Mouse (Mus musculus) hindbrain, embryonic 13.5 days (tissue): ENCODE measurements around the gene Manbal. TPM values are rescaled to one million over a fixed set of nuclear protein-coding genes. Genes with fewer than 3 reads are reported as not detected.

Source experiments
- ATAC-seq: fragments of 200-750 bp; cut with Nextera tagmentation; 2 replicates; pipeline ENCODE4 v1.8.0; 2017; ENCODE audit warnings: moderate TSS enrichment; ENCODE audit not compliant: low FRiP score
- H3K27ac ChIP-seq: fragments of 300-500 bp; sonication (generic); 2 replicates; pipeline ENCODE4 v1.5.1; 2015; ENCODE audit warnings: inconsistent platforms, mild to moderate bottlenecking, moderate library complexity
- H3K27me3 ChIP-seq: fragments of 300-500 bp; sonication (generic); 2 replicates; pipeline ENCODE4 v1.6.1; 2015; ENCODE audit warnings: mild to moderate bottlenecking, inconsistent platforms
- H3K36me3 ChIP-seq: fragments of 300-500 bp; sonication (generic); 2 replicates; pipeline ENCODE4 v1.6.1; 2015; ENCODE audit warnings: mild to moderate bottlenecking, inconsistent platforms
- H3K4me1 ChIP-seq: fragments of 300-500 bp; sonication (generic); replicated peaks from 2 replicates; pipeline ENCODE4 v1.6.1; 2015; ENCODE audit warnings: inconsistent platforms
- H3K4me2 ChIP-seq: fragments of 300-500 bp; sonication (generic); 2 replicates; pipeline ENCODE4 v1.6.1; 2015; ENCODE audit warnings: inconsistent platforms, mild to moderate bottlenecking, moderate library complexity
- H3K4me3 ChIP-seq: fragments of 300-500 bp; sonication (generic); 2 replicates; pipeline ENCODE4 v1.5.1; 2015; ENCODE audit warnings: mild to moderate bottlenecking, inconsistent platforms
- H3K9ac ChIP-seq: fragments of 300-500 bp; sonication (generic); 2 replicates; pipeline ENCODE4 v1.6.1; 2015; ENCODE audit warnings: mild to moderate bottlenecking, inconsistent platforms
- H3K9me3 ChIP-seq: fragments of 300-500 bp; sonication (generic); 2 replicates; pipeline ENCODE4 v1.6.1; 2016; ENCODE audit warnings: inconsistent platforms
- whole genome bisulfite sequencing: fragments of 180-500 bp; shearing (Covaris S2); methylation state at CpG from one replicate; pipeline ENCODE4 v1.1.7; 2015; 5-methylcytosine and 5-hydroxymethylcytosine counted together
- polyA plus RNA-seq: library from polyadenylated mRNA; unstranded; fragments of >200 nt; fragmentation: Nextera tagmentation; extraction: Ambion mirVana; gene quantifications from 2 replicates; pipeline ENCODE4 v1.2.1, GENCODE M21; 2015

The Manbal gene
- polyA plus RNA-seq, 1 experiment from 2014 or later = 91.7 TPM

GRCm38 (mm10) chr2:157420404-157420803 lies 53.0 kb downstream of the Manbal start:
- Histone ChIP-seq H3K4me3 (no peak overlapping the region), H3K4me2 (no peak overlapping the region), H3K9me3 (no peaks in the 10 kb centered on the region), H3K4me1 (peaks cover 43% of the 10 kb centered on the region), H3K36me3 (no peaks in the 10 kb centered on the region), H3K27ac (no peak overlapping the region), H3K27me3 (no peaks in the 10 kb centered on the region), H3K9ac (no peak overlapping the region)
- WGBS = 75% methylated on average over 4 of the region's 4 CpGs
- no peak for ATAC-seq

DNA sequence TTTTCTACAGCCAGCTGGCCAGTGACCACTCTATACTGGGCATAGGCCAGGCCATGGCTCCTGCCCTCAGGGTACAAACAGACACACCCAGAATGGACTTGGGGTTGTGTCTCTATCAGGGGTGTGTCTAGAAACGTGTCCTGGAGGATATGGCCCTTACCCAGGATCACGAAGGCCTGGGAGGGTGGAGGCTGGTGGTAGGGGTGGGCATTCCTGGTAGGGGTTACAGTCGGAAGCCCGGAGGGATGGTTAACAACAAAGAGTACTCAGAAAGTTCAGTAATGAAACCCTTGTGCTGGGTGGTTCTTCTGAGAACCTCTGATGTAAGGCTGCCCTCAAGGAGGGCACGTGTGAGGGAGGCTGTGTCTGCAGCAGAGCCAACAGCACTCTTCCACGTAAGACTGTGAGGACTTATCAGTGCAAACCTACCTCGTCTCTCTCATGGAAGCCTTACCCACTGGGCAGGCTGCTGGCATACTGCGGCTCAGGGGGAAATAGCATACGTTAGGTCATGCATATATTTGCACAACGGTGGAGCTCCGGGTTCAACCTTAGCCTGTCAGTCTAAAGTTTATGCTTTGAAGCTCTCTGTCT lies 54.8 kb downstream of the Manbal start:
- 77% methylated on average over 11 of the region's 11 CpGs for WGBS
- Histone ChIP-seq H3K27me3 (no peaks in the 10 kb centered on the region), H3K4me1 (peaks cover 56% of the 10 kb centered on the region), H3K9me3 (no peaks in the 10 kb centered on the region), H3K36me3 (no peaks in the 10 kb centered on the region; the same call in 1 of the 2 replicates), H3K9ac (no peak overlapping the region), H3K27ac (0 out of 2 replicates have a peak overlapping the region, but pooled peaks have one; percentile 18), H3K4me2 (no peak overlapping the region), H3K4me3 (no peak overlapping the region)
- no peak for ATAC-seq

- Histone ChIP-seq H3K4me1 (peaks cover 62% of the 10 kb centered on the region), H3K4me3 (peak overlapping the region; percentile 87)
- no peak for ATAC-seq
Measured at GRCm38 (mm10) chr2:157422854-157423705, 55.7 kb downstream of the Manbal start.

DNA sequence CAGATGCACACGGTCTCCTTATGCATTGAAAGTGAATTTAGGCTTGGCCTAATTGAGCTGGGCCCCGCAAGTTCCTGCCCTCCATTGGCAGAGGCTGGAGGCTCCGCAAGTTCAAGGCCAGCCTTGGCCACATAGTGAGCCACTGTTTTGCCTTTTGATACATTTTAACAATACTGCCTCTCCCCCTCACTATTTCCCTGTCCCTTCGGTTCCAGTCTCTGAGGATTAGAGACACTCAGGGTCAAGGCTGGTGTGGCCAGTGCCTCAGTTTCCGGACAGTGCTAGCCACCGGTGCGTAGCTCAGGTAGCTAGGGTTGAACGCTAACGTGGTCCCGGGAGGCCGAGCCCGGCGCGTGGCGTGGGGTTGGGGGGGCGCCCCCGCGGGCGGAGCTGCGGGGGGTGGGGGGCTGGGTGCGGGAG lies 56.3 kb downstream of the Manbal start:
- H3K4me1 ChIP-seq = peaks cover 62% of the 10 kb centered on the region
- H3K4me3 ChIP-seq = peak overlapping the region; percentile 87
- 6% methylated on average over 21 of the region's 21 CpGs for WGBS
- no peaks in the 10 kb centered on the region for H3K27me3 ChIP-seq
- H3K27ac ChIP-seq = peak overlapping the region; percentile 95
- H3K9me3 ChIP-seq = no peaks in the 10 kb centered on the region
- ATAC-seq = no peak
- H3K9ac ChIP-seq = peak overlapping the region; percentile 99
- H3K4me2 ChIP-seq = peak overlapping the region; percentile 86
- H3K36me3 ChIP-seq = peaks cover 14% of the 10 kb centered on the region

More at GRCm38 (mm10) chr2:157422854-157423705, 55.7 kb downstream of the Manbal start:
- WGBS = 48% methylated on average over 11 of the region's 11 CpGs
- no peaks in the 10 kb centered on the region for H3K9me3 ChIP-seq
- peak overlapping the region; percentile 86 for H3K4me2 ChIP-seq
- H3K9ac ChIP-seq = peak overlapping the region; percentile 99
- H3K27ac ChIP-seq = peak overlapping the region; percentile 95
- peaks cover 8% of the 10 kb centered on the region for H3K36me3 ChIP-seq
- H3K27me3 ChIP-seq = no peaks in the 10 kb centered on the region

- Histone ChIP-seq H3K27ac (peak overlapping the region; percentile 95), H3K4me2 (peak overlapping the region; percentile 86), H3K27me3 (no peaks in the 10 kb centered on the region), H3K4me3 (peak overlapping the region; percentile 87), H3K9me3 (no peaks in the 10 kb centered on the region), H3K9ac (peak overlapping the region; percentile 99), H3K36me3 (peaks cover 15% of the 10 kb centered on the region), H3K4me1 (peaks cover 65% of the 10 kb centered on the region)
- under 1% methylated on average over 53 of the region's 98 CpGs for WGBS
- ATAC-seq = no peak
Measured at GRCm38 (mm10) chr2:157424126-157424903, 56.9 kb downstream of the Manbal start.

- 72% methylated on average over 16 of the region's 16 CpGs for WGBS
- H3K27ac ChIP-seq = peak overlapping the region; percentile 95
- peak overlapping the region; percentile 86 for H3K4me2 ChIP-seq
- no peak for ATAC-seq
- H3K27me3 ChIP-seq = no peaks in the 10 kb centered on the region
- peaks cover 17% of the 10 kb centered on the region for H3K36me3 ChIP-seq
- no peaks in the 10 kb centered on the region for H3K9me3 ChIP-seq
- H3K9ac ChIP-seq = peak overlapping the region; percentile 99
- H3K4me3 ChIP-seq = peak overlapping the region; percentile 87
- H3K4me1 ChIP-seq = peaks cover 72% of the 10 kb centered on the region
Measured at GRCm38 (mm10) chr2:157424904-157425642, 57.7 kb downstream of the Manbal start.

- Histone ChIP-seq H3K9me3 (no peaks in the 10 kb centered on the region), H3K4me3 (peak overlapping the region; percentile 87), H3K27me3 (no peaks in the 10 kb centered on the region), H3K9ac (peak overlapping the region; percentile 99), H3K4me1 (peaks cover 78% of the 10 kb centered on the region), H3K36me3 (peaks cover 23% of the 10 kb centered on the region), H3K4me2 (peak overlapping the region; percentile 86), H3K27ac (peak overlapping the region; percentile 95)
- WGBS = 70% methylated on average over 6 of the region's 6 CpGs
- ATAC-seq = 0 out of 2 replicates have a peak, but pooled peaks have one; percentile 19
Measured at GRCm38 (mm10) chr2:157425643-157425988, 58.2 kb downstream of the Manbal start.

- WGBS = 74% methylated on average over 6 of the region's 6 CpGs
- no peaks in the 10 kb centered on the region for H3K9me3 ChIP-seq
- peak overlapping the region; percentile 87; the same call in 1 of the 2 replicates for H3K4me3 ChIP-seq
- ATAC-seq = no peak
- peak overlapping the region; percentile 53 for H3K9ac ChIP-seq
- H3K27me3 ChIP-seq = no peaks in the 10 kb centered on the region
- peak overlapping the region; percentile 30 for H3K27ac ChIP-seq
- H3K4me1 ChIP-seq = peaks cover 83% of the 10 kb centered on the region
- H3K4me2 ChIP-seq = peak overlapping the region; percentile 86
- H3K36me3 ChIP-seq = peaks cover 25% of the 10 kb centered on the region
Measured at GRCm38 (mm10) chr2:157426171-157426570, 58.8 kb downstream of the Manbal start.

GRCm38 (mm10) chr2:157427164-157427563 lies 59.8 kb downstream of the Manbal start:
- Histone ChIP-seq H3K27ac (peak overlapping the region; percentile 14; the same call in 1 of the 2 replicates), H3K9me3 (no peaks in the 10 kb centered on the region), H3K4me3 (no peak overlapping the region), H3K27me3 (no peaks in the 10 kb centered on the region), H3K9ac (peak overlapping the region; percentile 51), H3K36me3 (peaks cover 30% of the 10 kb centered on the region), H3K4me2 (no peak overlapping the region; the same call in 1 of the 2 replicates), H3K4me1 (peaks cover 93% of the 10 kb centered on the region)
- 85% methylated on average over 5 of the region's 5 CpGs for WGBS
- ATAC-seq = no peak

DNA sequence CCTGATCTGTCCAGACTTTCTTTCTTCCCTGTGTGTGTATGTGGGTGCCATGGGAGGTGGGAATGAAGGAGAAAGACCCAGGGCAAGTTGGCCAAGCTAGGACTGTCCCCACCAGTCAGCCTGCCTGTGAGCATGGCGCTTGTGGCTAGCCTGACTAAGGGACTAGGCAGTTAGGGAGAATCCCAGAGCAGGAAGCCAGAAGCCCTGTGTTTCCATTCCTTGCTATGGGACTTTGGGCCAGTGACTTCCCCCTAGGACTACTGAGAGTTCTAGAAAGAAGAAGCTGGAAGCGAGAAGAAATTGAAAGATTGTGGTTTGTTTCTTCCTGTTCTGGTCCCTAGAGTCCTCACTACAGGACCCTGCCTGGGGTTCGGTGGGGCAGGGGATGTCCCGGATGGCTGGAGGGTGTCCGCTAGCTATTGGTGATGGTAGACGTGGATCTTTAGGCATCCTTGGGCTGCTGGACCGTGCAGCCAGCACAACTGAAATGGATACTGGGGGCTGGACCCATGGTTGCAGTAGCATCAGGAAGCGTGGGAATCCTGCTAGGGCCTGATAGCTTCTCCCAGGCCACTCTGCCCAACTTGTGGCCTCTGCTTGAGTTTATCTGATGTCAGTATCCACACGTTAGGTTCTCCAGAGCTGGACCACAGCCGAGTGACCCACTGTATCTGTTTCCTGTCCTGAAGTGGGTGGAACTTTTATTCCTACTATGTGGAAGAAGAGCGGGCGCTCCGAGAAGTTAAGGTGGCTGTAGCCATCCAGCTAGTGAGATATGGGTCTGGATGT lies 61.2 kb downstream of the Manbal start:
- ATAC-seq = no peak

DNA sequence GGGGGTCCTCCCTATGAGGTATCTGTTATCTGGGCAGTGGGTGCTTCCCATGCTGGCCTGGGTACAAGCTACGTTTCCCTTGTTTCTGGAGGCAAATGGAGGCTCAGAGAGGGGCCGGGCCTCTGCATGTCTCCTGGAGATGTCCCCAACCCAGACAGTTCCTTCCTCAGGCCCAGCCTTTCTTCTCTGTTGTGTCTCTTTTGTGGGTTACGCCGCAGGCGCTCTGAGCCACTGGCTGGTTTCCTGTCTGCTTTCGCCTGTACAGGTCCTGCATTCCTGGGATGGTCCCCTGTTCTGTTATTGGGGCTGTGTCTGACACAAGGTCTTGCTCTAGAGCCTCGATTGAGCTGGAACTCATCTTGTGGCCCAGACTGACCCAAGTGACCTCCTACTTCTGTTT lies 62.3 kb downstream of the Manbal start:
- H3K36me3 ChIP-seq = peaks cover 34% of the 10 kb centered on the region
- WGBS = 79% methylated on average over 7 of the region's 7 CpGs
- no peak overlapping the region for H3K4me2 ChIP-seq
- no peaks in the 10 kb centered on the region for H3K27me3 ChIP-seq
- peak overlapping the region; percentile 4; the same call in 1 of the 2 replicates for H3K27ac ChIP-seq
- peaks cover 100% of the 10 kb centered on the region for H3K4me1 ChIP-seq
- ATAC-seq = no peak
- 0 out of 2 replicates have a peak overlapping the region, but pooled peaks have one; percentile 31 for H3K9ac ChIP-seq
- no peaks in the 10 kb centered on the region for H3K9me3 ChIP-seq
- no peak overlapping the region for H3K4me3 ChIP-seq

More for the DNA sequence above, 61.2 kb downstream of the Manbal start:
- 0 out of 2 replicates have a peak overlapping the region, but pooled peaks have one; percentile 10 for H3K27ac ChIP-seq
- no peaks in the 10 kb centered on the region for H3K27me3 ChIP-seq
- H3K4me2 ChIP-seq = no peak overlapping the region
- peaks cover 31% of the 10 kb centered on the region for H3K36me3 ChIP-seq
- peaks cover 93% of the 10 kb centered on the region for H3K4me1 ChIP-seq
- no peak overlapping the region for H3K4me3 ChIP-seq
- WGBS = 91% methylated on average over 13 of the region's 13 CpGs
- 0 out of 2 replicates have a peak overlapping the region, but pooled peaks have one; percentile 31 for H3K9ac ChIP-seq
- no peaks in the 10 kb centered on the region for H3K9me3 ChIP-seq
